Mouse (Mus musculus) hindbrain, embryonic 16.5 days (tissue): ENCODE results near the gene Fam198b. TPM values are rescaled to one million over a fixed set of nuclear protein-coding genes. Genes with fewer than 3 reads are reported as not detected.

ENCODE experiments used
- ATAC-seq: fragments of 200-750 bp; cut with Nextera tagmentation; 2 replicates; pipeline ENCODE4 v1.8.0; 2017; ENCODE audit warnings: moderate TSS enrichment, moderate library complexity
- H3K27ac ChIP-seq: fragments of 300-500 bp; sonication (generic); 2 replicates; pipeline ENCODE4 v1.5.1; 2014; ENCODE audit warnings: low read depth, mild to moderate bottlenecking, control low read depth, low read length, moderate library complexity
- H3K27me3 ChIP-seq: fragments of 300-500 bp; sonication (generic); replicated peaks from 2 replicates; pipeline ENCODE4 v1.6.1; 2014; ENCODE audit warnings: low read length; ENCODE audit not compliant: control insufficient read depth, insufficient read depth
- H3K36me3 ChIP-seq: fragments of 300-500 bp; sonication (generic); 2 replicates; pipeline ENCODE4 v1.6.1; 2014; ENCODE audit warnings: mild to moderate bottlenecking, low read length, moderate library complexity, mixed read lengths; ENCODE audit not compliant: control insufficient read depth, insufficient read depth
- H3K4me1 ChIP-seq: fragments of 300-500 bp; sonication (generic); 2 replicates; pipeline ENCODE4 v1.6.1; 2014; ENCODE audit warnings: low read depth, low read length; ENCODE audit not compliant: control insufficient read depth, insufficient read depth
- H3K4me2 ChIP-seq: fragments of 300-500 bp; sonication (generic); 2 replicates; pipeline ENCODE4 v1.6.1; 2014; ENCODE audit warnings: mild to moderate bottlenecking, low read length, control low read depth, moderate library complexity
- H3K4me3 ChIP-seq: fragments of 300-500 bp; sonication (generic); 2 replicates; pipeline ENCODE4 v1.5.1; 2014; ENCODE audit warnings: mild to moderate bottlenecking, low read length, control low read depth, moderate library complexity
- H3K9ac ChIP-seq: fragments of 300-500 bp; sonication (generic); 2 replicates; pipeline ENCODE4 v1.6.1; 2014; ENCODE audit warnings: low read depth, mild to moderate bottlenecking, control low read depth, low read length, moderate library complexity
- H3K9me3 ChIP-seq: fragments of 300-500 bp; sonication (generic); 2 replicates; pipeline ENCODE4 v1.6.1; 2014; ENCODE audit warnings: mild to moderate bottlenecking, low read length, moderate library complexity; ENCODE audit not compliant: control insufficient read depth
- WGBS: fragments of 180-500 bp; shearing (Covaris S2); extraction: QIAGEN DNeasy Blood & Tissue Kit; methylation state at CpG from one replicate; pipeline ENCODE4 v1.1.7; 2014; 5-methylcytosine and 5-hydroxymethylcytosine counted together
- polyA plus RNA-seq: library from polyadenylated mRNA; unstranded; fragments of >200 nt; fragmentation: Nextera tagmentation; extraction: Ambion mirVana; gene quantifications from 2 replicates; pipeline ENCODE4 v1.2.1, GENCODE M21; 2015

Fam198b gene
- polyA plus RNA-seq, 1 experiment from 2014 or later = 2.7 TPM

DNA sequence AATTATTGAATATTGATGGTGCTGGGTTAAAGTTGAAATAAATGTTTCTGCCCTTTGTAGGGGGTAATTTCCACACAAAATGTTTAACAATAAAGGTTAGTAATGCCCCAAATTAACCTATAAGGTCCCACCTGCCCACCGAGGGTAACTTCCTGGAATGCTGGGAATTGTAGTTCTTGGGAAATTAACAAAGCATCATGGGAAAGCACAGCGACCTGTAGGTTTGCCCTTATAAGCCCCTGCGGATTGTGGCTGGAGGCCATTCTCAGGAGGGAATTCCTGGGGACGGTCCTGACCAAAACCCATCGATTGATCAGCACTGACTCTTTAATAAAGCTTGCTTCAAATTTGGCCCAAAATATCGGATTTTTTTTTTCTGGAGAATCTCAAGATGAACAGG, 33.7 kb upstream of the Fam198b start:
- Histone ChIP-seq H3K4me3 (no peak overlapping the region), H3K9ac (no peak overlapping the region), H3K9me3 (no peaks in the 10 kb centered on the region), H3K36me3 (no peaks in the 10 kb centered on the region), H3K4me2 (no peak overlapping the region), H3K27ac (no peak overlapping the region), H3K4me1 (no peaks in the 10 kb centered on the region), H3K27me3 (no peaks in the 10 kb centered on the region)
- no peak for ATAC-seq
- 51% methylated on average over 6 of the region's 6 CpGs for WGBS

DNA sequence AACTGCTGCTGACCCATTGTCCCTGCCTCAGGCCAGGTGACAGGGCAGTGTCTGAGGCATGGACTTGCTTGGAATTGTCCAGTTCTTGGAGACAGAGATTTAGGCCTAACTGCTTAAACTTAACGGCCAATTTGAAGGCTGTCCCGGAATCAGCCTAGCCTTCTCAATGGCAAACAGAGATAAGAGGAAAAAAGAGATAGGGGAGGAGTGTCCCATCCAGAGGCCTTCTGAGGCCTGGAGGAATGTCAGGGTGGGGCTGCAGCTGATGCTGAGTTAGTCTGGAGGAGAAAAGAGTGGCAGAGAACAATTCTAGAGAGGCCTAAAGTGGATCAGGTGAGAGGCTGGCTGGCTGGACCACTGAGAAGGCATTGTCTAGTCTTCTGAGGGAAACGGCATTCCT, 32.2 kb upstream of the Fam198b start:
- H3K4me1 ChIP-seq = no peaks in the 10 kb centered on the region
- H3K4me2 ChIP-seq = no peak overlapping the region
- no peak overlapping the region for H3K4me3 ChIP-seq
- H3K27me3 ChIP-seq = no peaks in the 10 kb centered on the region
- no peaks in the 10 kb centered on the region for H3K36me3 ChIP-seq
- no peaks in the 10 kb centered on the region for H3K9me3 ChIP-seq
- no peak overlapping the region for H3K9ac ChIP-seq
- no peak for ATAC-seq
- no peak overlapping the region for H3K27ac ChIP-seq
- 87% methylated on average over 3 of the region's 3 CpGs for WGBS

DNA sequence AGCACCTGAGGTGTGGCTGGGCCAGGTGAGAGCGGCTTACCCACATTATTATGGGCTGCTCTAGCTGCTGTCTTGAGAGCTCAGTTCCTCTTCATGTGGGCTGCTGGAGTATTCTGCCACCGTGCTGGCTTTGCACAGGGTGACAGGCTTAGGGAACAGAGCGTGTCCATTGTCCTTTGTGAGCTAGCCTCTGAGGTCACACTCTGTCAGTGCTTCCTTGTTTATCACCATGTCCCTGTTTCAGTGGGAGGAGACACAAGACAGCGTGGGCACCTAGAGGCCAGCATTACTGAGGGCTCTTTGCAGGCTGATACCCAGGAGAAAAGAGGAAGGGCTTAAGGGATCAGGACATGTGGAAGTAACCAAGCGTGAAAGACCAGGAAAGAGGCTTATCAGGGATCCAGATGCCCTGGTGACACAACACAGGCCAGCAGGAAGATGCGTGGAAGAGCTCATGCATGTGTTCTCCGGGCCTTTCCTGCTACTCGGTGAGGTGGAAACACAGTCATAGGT, 31.6 kb upstream of the Fam198b start, which contains the start of gene Tmem144:
Gene Tmem144 (minus strand): TSS at position 120 of the 513 bp plus-strand sequence.
- peak; percentile 67; the same call in 1 of the 2 replicates for ATAC-seq
- H3K9ac ChIP-seq = no peak within 1 kb of the TSS
- 57% methylated on average over 8 of the region's 8 CpGs for WGBS
- H3K4me1 ChIP-seq = no peaks in the 10 kb centered on the region
- H3K27me3 ChIP-seq = no peaks in the 10 kb centered on the region
- no peaks in the 10 kb centered on the region for H3K36me3 ChIP-seq
- no peaks in the 10 kb centered on the region for H3K9me3 ChIP-seq
- H3K4me2 ChIP-seq = no peak within 1 kb of the TSS
- no peak within 1 kb of the TSS for H3K27ac ChIP-seq
- no peak within 1 kb of the TSS for H3K4me3 ChIP-seq

DNA sequence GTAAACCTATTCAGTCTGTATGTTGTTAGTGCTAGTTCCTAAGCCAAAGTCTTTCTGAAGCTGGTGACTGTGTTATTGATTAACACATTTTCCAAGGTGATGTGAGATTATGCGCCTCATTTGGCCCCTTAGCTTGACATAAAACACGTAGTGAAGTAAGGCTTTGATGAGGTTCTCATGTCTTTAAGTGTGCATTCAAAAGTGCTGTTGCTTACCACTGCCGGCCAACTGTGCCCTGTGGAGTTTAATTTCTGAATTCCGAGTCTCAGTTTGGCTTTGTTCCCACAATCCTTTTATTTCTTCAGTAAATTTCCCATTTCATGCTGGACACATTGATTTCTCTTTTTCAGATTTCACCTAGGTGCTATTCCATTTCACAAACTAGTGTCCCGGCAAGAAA, 26.6 kb upstream of the Fam198b start:
- H3K27me3 ChIP-seq = no peaks in the 10 kb centered on the region
- no peak for ATAC-seq

DNA sequence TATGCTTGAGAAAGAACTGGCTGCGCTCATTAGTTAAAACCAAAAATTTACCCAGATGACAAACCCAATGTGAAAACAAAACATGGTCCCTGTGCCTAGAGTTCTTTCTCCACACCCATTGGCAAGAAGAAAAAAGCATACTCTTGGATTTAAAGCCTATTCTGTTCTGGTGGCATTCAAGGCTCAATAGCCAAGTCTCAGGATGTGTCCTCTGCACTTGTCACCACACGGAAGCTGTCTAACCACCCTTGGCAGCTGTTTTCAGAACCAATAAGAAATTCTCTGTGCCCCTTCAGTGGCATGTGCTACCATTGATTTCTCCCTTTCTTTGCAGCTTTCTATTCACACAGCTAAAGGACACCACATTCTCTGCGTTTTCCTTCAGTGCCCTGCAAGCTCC, 26.1 kb upstream of the Fam198b start:
- no peak for ATAC-seq
- Histone ChIP-seq H3K4me2 (no peak overlapping the region), H3K4me1 (no peaks in the 10 kb centered on the region), H3K36me3 (no peaks in the 10 kb centered on the region), H3K27me3 (no peaks in the 10 kb centered on the region), H3K27ac (no peak overlapping the region), H3K9ac (no peak overlapping the region), H3K9me3 (no peaks in the 10 kb centered on the region), H3K4me3 (no peak overlapping the region)
- WGBS = 64% methylated on average over 3 of the region's 3 CpGs

More for the DNA sequence above, 26.6 kb upstream of the Fam198b start:
- Histone ChIP-seq H3K4me1 (no peaks in the 10 kb centered on the region), H3K9me3 (no peaks in the 10 kb centered on the region), H3K4me3 (no peak overlapping the region), H3K36me3 (no peaks in the 10 kb centered on the region), H3K4me2 (no peak overlapping the region), H3K9ac (no peak overlapping the region), H3K27ac (no peak overlapping the region)
- WGBS = 60% methylated on average over 5 of the region's 5 CpGs

DNA sequence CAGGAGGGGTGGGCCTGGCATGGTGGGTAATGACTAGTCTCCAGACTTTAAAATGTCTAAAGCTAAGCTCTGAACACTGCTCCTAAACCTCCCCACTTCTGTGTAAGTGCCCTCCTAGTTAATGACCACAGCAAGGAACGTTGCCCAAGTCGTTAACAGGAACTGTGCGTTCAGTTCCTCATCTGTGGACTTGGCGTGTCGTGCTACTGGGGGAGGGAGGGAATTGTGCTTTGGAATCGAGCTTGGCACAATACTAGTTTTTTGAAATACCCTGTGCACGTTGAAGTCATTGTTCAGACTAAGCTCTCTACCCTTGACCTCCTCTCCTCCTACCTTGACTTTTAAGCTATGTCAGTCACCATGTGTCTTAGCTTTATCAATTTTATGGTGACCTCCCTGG, 19.5 kb upstream of the Fam198b start:
- Histone ChIP-seq H3K36me3 (no peaks in the 10 kb centered on the region), H3K9ac (no peak overlapping the region), H3K27me3 (no peaks in the 10 kb centered on the region), H3K4me3 (no peak overlapping the region), H3K4me1 (peaks cover 10% of the 10 kb centered on the region), H3K9me3 (no peaks in the 10 kb centered on the region), H3K4me2 (no peak overlapping the region), H3K27ac (no peak overlapping the region)
- 71% methylated on average over 7 of the region's 7 CpGs for WGBS
- ATAC-seq = no peak

DNA sequence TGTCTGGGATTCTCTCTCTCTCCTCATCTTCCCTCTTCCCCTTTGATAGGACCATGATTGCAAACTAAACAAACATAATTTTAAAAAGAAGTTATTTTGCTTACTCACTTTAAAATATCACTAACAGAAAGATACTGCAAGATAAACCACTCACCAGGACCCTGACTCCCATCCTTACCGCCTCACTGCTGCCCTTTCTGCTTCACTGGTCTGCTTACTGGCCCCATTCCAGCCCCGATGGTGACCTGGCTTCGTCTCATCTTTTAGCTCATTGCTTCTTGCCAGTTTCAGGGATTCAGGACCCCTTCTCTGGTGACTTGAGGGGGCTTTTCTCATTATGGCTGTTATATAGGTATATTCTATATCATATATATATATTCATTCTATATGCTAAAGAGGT, 18.2 kb upstream of the Fam198b start:
- no peaks in the 10 kb centered on the region for H3K36me3 ChIP-seq
- H3K4me3 ChIP-seq = no peak overlapping the region
- no peaks in the 10 kb centered on the region for H3K9me3 ChIP-seq
- no peak overlapping the region for H3K4me2 ChIP-seq
- WGBS = 66% methylated on average over 3 of the region's 3 CpGs
- H3K9ac ChIP-seq = no peak overlapping the region
- no peaks in the 10 kb centered on the region for H3K27me3 ChIP-seq
- peak overlapping the region; percentile 86; the same call in 1 of the 2 replicates for H3K27ac ChIP-seq
- H3K4me1 ChIP-seq = peaks cover 10% of the 10 kb centered on the region
- no peak for ATAC-seq

DNA sequence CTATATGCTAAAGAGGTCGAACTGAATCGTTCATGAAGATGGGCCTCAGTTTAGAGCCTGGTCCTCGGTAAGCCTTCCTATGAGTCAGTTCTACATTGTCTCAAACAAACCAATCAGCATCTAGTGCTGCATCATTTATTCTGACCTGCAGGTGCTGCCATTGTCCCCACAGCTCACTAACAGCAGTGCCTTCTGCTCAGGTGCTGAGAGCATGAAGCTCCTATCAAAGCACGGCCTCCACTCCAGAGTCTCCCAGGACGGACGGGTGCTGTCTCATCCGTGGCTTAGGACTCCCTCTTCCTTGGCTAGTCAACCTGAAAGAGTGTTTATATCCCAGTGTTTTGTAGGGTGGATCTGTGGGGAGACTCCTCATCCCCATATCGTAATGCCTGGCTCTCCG, 17.8 kb upstream of the Fam198b start:
- H3K9ac ChIP-seq = no peak overlapping the region
- H3K4me3 ChIP-seq = no peak overlapping the region
- no peak overlapping the region for H3K4me2 ChIP-seq
- H3K4me1 ChIP-seq = peaks cover 10% of the 10 kb centered on the region
- 78% methylated on average over 9 of the region's 9 CpGs for WGBS
- H3K9me3 ChIP-seq = no peaks in the 10 kb centered on the region
- peak overlapping the region; percentile 86 for H3K27ac ChIP-seq
- ATAC-seq = peak; percentile 57
- no peaks in the 10 kb centered on the region for H3K27me3 ChIP-seq
- no peaks in the 10 kb centered on the region for H3K36me3 ChIP-seq

DNA sequence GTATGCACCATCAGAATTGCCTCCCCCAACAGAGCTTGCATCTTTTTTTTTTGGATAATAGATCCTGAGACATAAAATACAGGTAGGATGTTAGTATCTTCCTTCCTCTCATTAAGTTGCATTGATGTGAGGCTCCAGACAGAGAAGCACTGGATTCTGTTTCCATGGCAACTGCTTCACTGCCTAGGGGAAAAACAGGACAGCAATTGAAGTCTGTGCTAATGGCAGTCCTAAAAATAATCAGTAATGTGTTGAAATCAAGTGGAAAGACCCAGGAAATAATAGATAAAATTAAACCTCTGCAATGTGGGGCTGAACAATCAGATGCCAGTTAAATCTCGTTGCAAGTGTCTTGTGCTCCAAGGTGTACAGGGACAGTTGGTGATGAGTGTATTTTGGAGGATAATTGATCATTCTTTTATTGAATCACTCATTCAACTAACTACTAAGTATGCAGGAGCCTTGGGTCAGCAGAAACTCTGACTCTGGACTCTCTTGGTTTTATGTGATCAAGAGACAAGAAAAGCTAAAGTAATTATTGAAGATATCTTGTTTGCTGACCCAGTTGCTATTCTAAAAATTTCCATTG, 17.1 kb upstream of the Fam198b start:
- no peak overlapping the region for H3K4me2 ChIP-seq

More for the DNA sequence above, 17.1 kb upstream of the Fam198b start:
- Histone ChIP-seq H3K4me1 (peaks cover 10% of the 10 kb centered on the region), H3K9me3 (no peaks in the 10 kb centered on the region), H3K4me3 (no peak overlapping the region), H3K9ac (no peak overlapping the region), H3K27me3 (no peaks in the 10 kb centered on the region), H3K36me3 (no peaks in the 10 kb centered on the region), H3K27ac (peak overlapping the region; percentile 86)
- WGBS = 20% methylated on average over 1 of the region's 1 CpGs
- peak; percentile 91 for ATAC-seq
